Mouse (Mus musculus): ENCODE results near the gene Rcc1. TPM values are rescaled to one million over a fixed set of nuclear protein-coding genes. Genes with fewer than 3 reads are reported as not detected.

The Rcc1 gene
- polyA plus RNA-seq (2014; fragmentation: Illumina TruSeq; extraction: RNeasy Lipid Tissue Mini Kit (QIAGEN cat#74804); ENCODE audit: low read depth, low replicate concordance): 16.3 TPM

DNA sequence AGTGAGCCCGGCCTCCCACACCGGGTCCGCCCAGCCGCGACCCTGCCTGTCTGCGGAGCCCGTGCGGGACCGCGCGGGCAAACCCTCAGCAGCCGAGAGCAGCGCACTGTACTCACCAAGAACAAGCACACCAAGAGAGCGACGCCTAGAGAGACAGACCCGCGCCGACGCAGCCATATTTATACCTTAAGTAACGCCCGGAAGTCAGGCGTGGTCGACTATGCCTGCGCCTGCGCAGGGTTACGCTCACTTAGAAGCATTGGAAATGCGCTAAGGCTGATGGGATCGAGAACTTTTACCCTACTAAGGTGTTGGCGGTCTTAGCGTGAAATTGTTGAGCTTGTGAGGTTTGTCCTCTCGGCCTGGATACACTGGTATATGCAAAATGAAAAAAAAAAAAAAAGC lies at the start of gene Rcc1:
TSS of gene Rcc1 (minus strand) at position 125 of the 405 bp plus-strand sequence.

DNA sequence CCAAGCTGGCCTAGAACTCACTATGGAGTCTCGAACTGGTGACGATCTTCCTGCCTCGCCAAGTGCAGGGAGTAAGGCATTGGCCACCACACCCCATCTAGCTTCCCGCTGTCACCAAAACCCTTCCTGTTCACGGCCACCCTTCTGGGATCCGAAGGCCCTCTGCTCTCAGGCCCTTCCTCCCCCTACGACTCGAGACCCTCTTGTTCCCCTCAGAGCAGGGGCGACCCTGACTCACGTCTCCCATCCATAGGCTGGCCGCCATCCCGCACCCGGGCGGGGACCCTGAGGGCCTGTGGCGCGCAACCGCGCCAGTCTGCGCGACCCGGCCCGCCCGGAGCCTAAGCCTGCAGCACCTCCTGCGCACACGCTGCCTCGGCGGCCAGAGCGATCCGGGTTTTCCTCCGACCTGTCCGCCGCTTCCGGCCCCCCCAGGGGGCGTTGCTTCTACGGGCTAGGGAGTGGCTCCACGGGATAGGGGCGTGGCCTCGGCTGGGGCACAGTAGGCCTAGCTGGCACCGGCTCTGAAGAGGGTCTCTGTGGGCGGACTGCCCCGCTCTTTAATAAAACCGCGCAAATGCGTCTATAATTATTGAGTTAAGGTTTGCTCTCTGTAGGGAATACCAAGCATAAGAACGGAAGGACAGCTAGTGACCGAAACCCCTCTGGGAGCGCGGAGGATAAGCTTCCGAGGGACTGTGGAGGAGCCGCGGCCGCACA lies 24.1 kb downstream of the Rcc1 start, which contains the start of gene Trnau1ap:
TSS of gene Trnau1ap (minus strand) at position 424 of the 720 bp plus-strand sequence.

DNA sequence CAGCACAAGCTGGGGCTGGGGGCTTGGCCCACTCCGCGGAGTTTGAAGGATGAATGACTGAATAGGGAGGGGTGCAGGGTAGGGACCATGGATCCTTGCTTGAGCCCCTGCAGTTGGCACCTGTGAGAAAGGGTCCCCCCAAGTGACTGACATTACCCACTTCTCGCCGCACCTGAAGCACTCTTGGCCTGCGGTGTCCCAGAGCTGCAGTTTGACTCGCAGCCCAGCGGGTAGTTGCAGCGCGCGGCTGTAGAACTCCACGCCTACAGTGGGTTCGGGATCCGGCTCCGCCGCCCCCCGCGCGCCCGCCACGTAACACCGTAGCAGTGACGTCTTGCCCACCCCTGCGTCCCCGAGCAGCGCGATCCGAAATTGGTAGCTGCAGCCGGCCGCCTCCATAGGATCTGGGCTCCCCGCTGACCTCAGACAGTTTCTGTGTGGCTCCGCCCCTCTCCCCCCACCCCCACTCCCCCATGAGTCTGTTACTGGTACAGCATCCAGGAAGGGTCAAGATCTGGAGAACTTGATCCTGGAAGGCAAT lies 50.4 kb downstream of the Rcc1 start, which contains the start of gene Rab42:
TSS of gene Rab42 (minus strand) at position 447 of the 541 bp plus-strand sequence.

Other genes with a start within 250 kb of the Rcc1 start
- gene Oprd1, start 209.1 kb downstream of the Rcc1 start, polyA plus RNA-seq (2014; fragmentation: Illumina TruSeq; extraction: RNeasy Lipid Tissue Mini Kit (QIAGEN cat#74804); ENCODE audit: low read depth, low replicate concordance): not detected
- gene Ythdf2, start 141.3 kb downstream of the Rcc1 start, polyA plus RNA-seq (2014; fragmentation: Illumina TruSeq; extraction: RNeasy Lipid Tissue Mini Kit (QIAGEN cat#74804); ENCODE audit: low read depth, low replicate concordance): 22.3 TPM
- gene Gmeb1, start 92.0 kb downstream of the Rcc1 start, polyA plus RNA-seq (2014; fragmentation: Illumina TruSeq; extraction: RNeasy Lipid Tissue Mini Kit (QIAGEN cat#74804); ENCODE audit: low read depth, low replicate concordance): 10.0 TPM
- gene Taf12, start 79.2 kb downstream of the Rcc1 start, polyA plus RNA-seq (2014; fragmentation: Illumina TruSeq; extraction: RNeasy Lipid Tissue Mini Kit (QIAGEN cat#74804); ENCODE audit: low read depth, low replicate concordance): 20.0 TPM
- 8.6 TPM for gene Rab42, start 50.2 kb downstream of the Rcc1 start, polyA plus RNA-seq (2014; fragmentation: Illumina TruSeq; extraction: RNeasy Lipid Tissue Mini Kit (QIAGEN cat#74804); ENCODE audit: low read depth, low replicate concordance)
- gene Trnau1ap, start 24.1 kb downstream of the Rcc1 start, polyA plus RNA-seq (2014; fragmentation: Illumina TruSeq; extraction: RNeasy Lipid Tissue Mini Kit (QIAGEN cat#74804); ENCODE audit: low read depth, low replicate concordance): 54.9 TPM
- 18.6 TPM for gene Phactr4, start 68.9 kb upstream of the Rcc1 start, polyA plus RNA-seq (2014; fragmentation: Illumina TruSeq; extraction: RNeasy Lipid Tissue Mini Kit (QIAGEN cat#74804); ENCODE audit: low read depth, low replicate concordance)
- gene Med18, start 110.3 kb upstream of the Rcc1 start, polyA plus RNA-seq (2014; fragmentation: Illumina TruSeq; extraction: RNeasy Lipid Tissue Mini Kit (QIAGEN cat#74804); ENCODE audit: low read depth, low replicate concordance): 6.1 TPM
- gene Sesn2, start 156.9 kb upstream of the Rcc1 start, polyA plus RNA-seq (2014; fragmentation: Illumina TruSeq; extraction: RNeasy Lipid Tissue Mini Kit (QIAGEN cat#74804); ENCODE audit: low read depth, low replicate concordance): 23.7 TPM
- 323 TPM for gene Atpif1, start 180.1 kb upstream of the Rcc1 start, polyA plus RNA-seq (2014; fragmentation: Illumina TruSeq; extraction: RNeasy Lipid Tissue Mini Kit (QIAGEN cat#74804); ENCODE audit: low read depth, low replicate concordance)
- gene Dnajc8, start 181.9 kb upstream of the Rcc1 start, polyA plus RNA-seq (2014; fragmentation: Illumina TruSeq; extraction: RNeasy Lipid Tissue Mini Kit (QIAGEN cat#74804); ENCODE audit: low read depth, low replicate concordance): 105 TPM
- gene Ptafr, start 210.5 kb upstream of the Rcc1 start, polyA plus RNA-seq (2014; fragmentation: Illumina TruSeq; extraction: RNeasy Lipid Tissue Mini Kit (QIAGEN cat#74804); ENCODE audit: low read depth, low replicate concordance): 11.8 TPM

Data from adipose tissue, adult 10 weeks (tissue).